Mouse (Mus musculus) testis, adult 2 months (tissue): ENCODE measurements around the gene AA467197. TPM values are rescaled to one million over a fixed set of nuclear protein-coding genes. Genes with fewer than 3 reads are reported as not detected.

Experiments
- H3K27ac ChIP-seq: fragments of 200-500 bp; 2 replicates; pipeline ENCODE4 v1.5.1; 2012; ENCODE audit warnings: low read depth, low read length; ENCODE audit not compliant: control insufficient read depth, insufficient read depth
- H3K27me3 ChIP-seq: fragments of 200-500 bp; 2 replicates; pipeline ENCODE4 v1.6.1; 2012; ENCODE audit warnings: mild to moderate bottlenecking, low read length, moderate library complexity; ENCODE audit not compliant: control insufficient read depth, insufficient read depth
- H3K36me3 ChIP-seq: fragments of 200-500 bp; 2 replicates; pipeline ENCODE4 v1.6.1; 2012; ENCODE audit warnings: mild to moderate bottlenecking, low read length; ENCODE audit not compliant: control insufficient read depth, insufficient read depth
- H3K4me1 ChIP-seq: fragments of 200-500 bp; 2 replicates; pipeline ENCODE4 v1.6.1; 2012; ENCODE audit warnings: low read length; ENCODE audit not compliant: control insufficient read depth, insufficient read depth
- H3K4me3 ChIP-seq: fragments of 200-500 bp; 2 replicates; pipeline ENCODE4 v1.5.1; 2012; ENCODE audit warnings: low read depth, mild to moderate bottlenecking, low read length, moderate library complexity, mixed read lengths; ENCODE audit not compliant: control insufficient read depth
- CTCF ChIP-seq: fragments of 200-500 bp; IDR thresholded peaks from 2 replicates; pipeline ENCODE4 v1.5.1; 2012; ENCODE audit warnings: low read depth, mild to moderate bottlenecking, inconsistent platforms, low read length, moderate library complexity; ENCODE audit not compliant: control insufficient read depth, insufficient read depth, insufficient replicate concordance
- POLR2A ChIP-seq: fragments of 200-500 bp; IDR thresholded peaks from 2 replicates; pipeline ENCODE4 v1.6.1; 2012; ENCODE audit warnings: low read depth, mild to moderate bottlenecking, inconsistent platforms, low read length, moderate library complexity; ENCODE audit not compliant: control insufficient read depth
- polyA plus RNA-seq: library from polyadenylated mRNA; depleted of rRNA; stranded (reverse); fragments of >200 nt; gene quantifications from 2 replicates; pipeline ENCODE4 v1.2.3, GENCODE M21; 2012; rRNA removed

Gene AA467197
- polyA plus RNA-seq, 1 experiment = 157 TPM

DNA sequence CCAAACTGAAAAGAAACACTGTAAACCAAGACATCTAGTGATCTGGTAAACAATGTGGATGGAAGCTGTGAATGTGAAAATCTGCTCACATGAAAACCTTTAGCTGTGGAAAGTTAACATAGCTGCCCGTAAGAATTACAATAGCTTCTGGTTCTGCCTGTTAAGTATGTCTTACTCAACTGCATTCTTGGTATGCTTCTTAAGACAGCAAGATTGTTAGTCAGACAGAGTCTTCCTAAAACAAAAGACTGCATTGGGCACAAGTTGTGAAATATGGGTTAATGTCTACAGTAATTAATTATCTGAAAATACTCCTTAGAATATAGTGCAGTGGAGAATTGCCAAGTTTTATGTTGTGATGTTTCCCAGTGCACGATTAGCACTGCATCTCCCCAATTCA, 45.7 kb downstream of the AA467197 start:
- TF ChIP-seq CTCF = no peak
- no peak for TF ChIP-seq POLR2A

DNA sequence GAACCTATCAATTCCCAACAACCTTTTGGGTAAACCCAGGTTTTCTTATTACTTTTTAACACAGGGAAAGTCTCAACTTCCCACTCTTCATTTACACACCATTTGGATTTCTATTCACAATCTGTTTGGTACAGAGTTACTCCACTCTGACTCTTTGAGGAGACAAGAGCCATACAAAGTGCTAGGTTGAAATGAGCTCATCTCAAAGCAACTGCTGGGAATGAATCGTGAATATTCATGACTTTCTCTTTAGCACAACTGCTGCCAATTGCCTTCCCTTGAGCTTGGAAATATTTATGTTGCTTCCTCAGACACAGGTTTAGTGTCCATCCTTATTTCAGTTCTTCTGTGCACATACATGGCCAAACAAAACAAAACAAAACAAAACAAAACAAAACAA, 46.9 kb downstream of the AA467197 start:
- Histone ChIP-seq H3K27me3 (no peaks in the 10 kb centered on the region), H3K4me1 (no peaks in the 10 kb centered on the region), H3K27ac (no peak overlapping the region), H3K36me3 (no peaks in the 10 kb centered on the region), H3K4me3 (no peak overlapping the region)
- no peak for TF ChIP-seq POLR2A
- TF ChIP-seq CTCF = no peak

More for the DNA sequence above, 45.7 kb downstream of the AA467197 start:
- Histone ChIP-seq H3K36me3 (no peaks in the 10 kb centered on the region), H3K4me3 (no peak overlapping the region), H3K27me3 (no peaks in the 10 kb centered on the region), H3K4me1 (no peaks in the 10 kb centered on the region), H3K27ac (no peak overlapping the region)

DNA sequence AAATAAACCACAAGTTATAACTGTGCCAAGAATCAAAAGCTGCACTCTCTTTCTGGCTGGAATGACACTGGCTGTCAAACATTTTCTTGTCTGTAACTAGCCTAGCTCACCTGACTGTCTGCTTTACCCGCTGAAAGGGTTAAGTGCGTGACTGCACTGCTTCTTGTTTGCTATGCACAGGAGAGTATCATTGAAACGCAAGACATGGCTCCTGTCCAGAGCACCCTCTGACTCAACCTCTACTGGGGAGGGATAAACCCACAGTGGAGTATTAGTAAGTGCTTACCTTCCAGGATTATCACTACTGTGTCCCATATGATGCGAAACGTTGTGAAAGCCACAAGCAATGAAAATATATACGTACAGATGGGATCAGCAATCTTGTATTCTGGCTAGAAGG, 49.9 kb downstream of the AA467197 start:
- no peak for TF ChIP-seq POLR2A
- TF ChIP-seq CTCF = no peak
- Histone ChIP-seq H3K36me3 (no peaks in the 10 kb centered on the region), H3K4me3 (no peak overlapping the region), H3K27me3 (no peaks in the 10 kb centered on the region), H3K27ac (no peak overlapping the region), H3K4me1 (no peaks in the 10 kb centered on the region)

Other genes starting within 250 kb of the AA467197 start
- gene Slc28a2, start 210.5 kb upstream of the AA467197 start, polyA plus RNA-seq = 0.20 and 0.26 TPM in 2 replicates
- gene Gm14085, start 152.0 kb upstream of the AA467197 start, polyA plus RNA-seq = 0.14 and 0.19 TPM in 2 replicates
- gene Gatm, start 25.7 kb upstream of the AA467197 start, polyA plus RNA-seq = 63.3 and 94.7 TPM in 2 replicates
- gene Slc30a4, start 65.7 kb downstream of the AA467197 start, polyA plus RNA-seq = 34.9 and 39.5 TPM in 2 replicates
- gene Bloc1s6, start 101.5 kb downstream of the AA467197 start, polyA plus RNA-seq = 21.8 and 36.7 TPM in 2 replicates
- gene Sqor, start 128.3 kb downstream of the AA467197 start, polyA plus RNA-seq = 324 and 336 TPM in 2 replicates